Mouse (Mus musculus) CH12.LX (cell line): ENCODE measurements around the gene Prph2.

Source experiments
- CHD2 ChIP-seq: IDR thresholded peaks from 2 replicates; pipeline ENCODE4 v1.6.1; 2011; ENCODE audit warnings: low read length, improper control_type of control experiment
- CTCF ChIP-seq, 2 experiments: IDR thresholded peaks in 1 of 2; conservative IDR thresholded peaks in 1 of 2; 2 replicates each; pipeline ENCODE4 v1.5.1; 2011 to 2012; ENCODE audit warnings: low read depth in 2 of 2, low read length in 2 of 2, improper control_type of control experiment in 1 of 2, inconsistent platforms in 1 of 2, mild to moderate bottlenecking in 1 of 2, moderate library complexity in 1 of 2
- E2F4 ChIP-seq: IDR thresholded peaks from 2 replicates; pipeline ENCODE4 v1.6.1; 2011; ENCODE audit warnings: low read depth, low read length, improper control_type of control experiment; ENCODE audit not compliant: insufficient replicate concordance
- EP300 ChIP-seq: IDR thresholded peaks from 2 replicates; pipeline ENCODE4 v1.6.1; 2011; ENCODE audit warnings: low read length, improper control_type of control experiment
- ETS1 ChIP-seq: conservative IDR thresholded peaks from 2 replicates; pipeline ENCODE4 v1.6.1; 2012; ENCODE audit warnings: low read depth, mild to moderate bottlenecking, inconsistent platforms, low read length, improper control_type of control experiment, moderate library complexity
- GABPA ChIP-seq: IDR thresholded peaks from 2 replicates; pipeline ENCODE4 v1.6.1; 2012; ENCODE audit warnings: low read depth, low read length, improper control_type of control experiment, inconsistent platforms; ENCODE audit not compliant: insufficient replicate concordance
- MAFK ChIP-seq: IDR thresholded peaks from 2 replicates; pipeline ENCODE4 v1.6.1; 2011; ENCODE audit warnings: low read length, improper control_type of control experiment; ENCODE audit not compliant: insufficient replicate concordance
- MEF2A ChIP-seq: IDR thresholded peaks from 2 replicates; pipeline ENCODE4 v1.6.1; 2014; ENCODE audit warnings: low read depth, mild to moderate bottlenecking, inconsistent platforms, low read length, improper control_type of control experiment, borderline replicate concordance
- POLR2AphosphoS2 ChIP-seq: IDR thresholded peaks from 2 replicates; pipeline ENCODE4 v1.6.1; 2011; ENCODE audit warnings: low read depth, low read length, improper control_type of control experiment
- RCOR1 ChIP-seq: conservative IDR thresholded peaks from 2 replicates; pipeline ENCODE4 v1.6.1; 2012; ENCODE audit warnings: low read depth, mild to moderate bottlenecking, inconsistent platforms, low read length, improper control_type of control experiment
- UBTF ChIP-seq: IDR thresholded peaks from 2 replicates; pipeline ENCODE4 v1.6.1; 2012; ENCODE audit warnings: low read depth, mild to moderate bottlenecking, inconsistent platforms, low read length, improper control_type of control experiment, moderate library complexity
- USF1 ChIP-seq: IDR thresholded peaks from 2 replicates; pipeline ENCODE4 v1.6.1; 2014; ENCODE audit warnings: low read depth, mild to moderate bottlenecking, inconsistent platforms, low read length, improper control_type of control experiment
- ZC3H11A ChIP-seq: IDR thresholded peaks from 2 replicates; pipeline ENCODE4 v1.6.1; 2012; ENCODE audit warnings: low read depth, mild to moderate bottlenecking, inconsistent platforms, low read length, improper control_type of control experiment
- ZNF384 ChIP-seq: IDR thresholded peaks from 2 replicates; pipeline ENCODE4 v1.6.1; 2012; ENCODE audit warnings: low read depth, low read length, improper control_type of control experiment, inconsistent platforms

GRCm38 (mm10) chr17:46890843-46891594 lies 19.2 kb upstream of the Prph2 start:
- TF ChIP-seq MEF2A: no peak
- TF ChIP-seq CTCF (conservative IDR thresholded peaks at IDR 0.05 in 1 of 2, IDR thresholded peaks at IDR 0.05 in 1 of 2; ENCODE audit: low read depth in 2 of 2, low read length in 2 of 2): no peak
- TF ChIP-seq CHD2: no peak
- TF ChIP-seq USF1: no peak
- TF ChIP-seq ZNF384: no peak
- TF ChIP-seq EP300: no peak
- peak; percentile 28; the same call in 1 of the 2 replicates for TF ChIP-seq UBTF
- TF ChIP-seq POLR2AphosphoS2: no peak
- TF ChIP-seq ETS1: no peak
- no peak for TF ChIP-seq RCOR1
- TF ChIP-seq ZC3H11A: no peak
- no peak for TF ChIP-seq MAFK
- no peak for TF ChIP-seq GABPA
- TF ChIP-seq E2F4: no peak
